Mouse (Mus musculus) bone marrow, adult 2 months (tissue): ENCODE results near the gene Sec61a2.

Source experiments
- CTCF ChIP-seq: fragments of 200-500 bp; IDR thresholded peaks from 2 replicates; pipeline ENCODE4 v1.5.1; 2011; ENCODE audit warnings: low read length, control low read depth; ENCODE audit not compliant: control insufficient read depth, insufficient read depth
- POLR2A ChIP-seq: fragments of 200-500 bp; IDR thresholded peaks from 2 replicates; pipeline ENCODE4 v1.6.1; 2011; ENCODE audit warnings: low read depth, mild to moderate bottlenecking, control low read depth, low read length, borderline replicate concordance; ENCODE audit not compliant: control insufficient read depth

- no peak for TF ChIP-seq CTCF
- TF ChIP-seq POLR2A, result no peak
These were observed 46.7 kb upstream of the Sec61a2 start for GRCm38 (mm10) chr2:5941861-5942415.
